Mouse (Mus musculus) heart, embryonic 13.5 days (tissue): ENCODE results near the gene Slc35b1. TPM values are rescaled to one million over a fixed set of nuclear protein-coding genes. Genes with fewer than 3 reads are reported as not detected.
A peak's percentile ranks its signal among the peaks of the same experiment; 100 is the strongest.

Source experiments
- ATAC-seq: fragments of 200-750 bp; cut with Nextera tagmentation; 2 replicates; pipeline ENCODE4 v1.8.0; 2017; ENCODE audit warnings: moderate TSS enrichment; ENCODE audit not compliant: insufficient number of reproducible peaks, low FRiP score, low TSS enrichment; ENCODE audit errors: extremely low read depth
- H3K27ac ChIP-seq: fragments of 300-500 bp; sonication (generic); replicated peaks from 2 replicates; pipeline ENCODE4 v1.5.1; 2015; ENCODE audit warnings: moderate library complexity, mild to moderate bottlenecking, inconsistent platforms
- H3K27me3 ChIP-seq: fragments of 300-500 bp; sonication (generic); replicated peaks from 2 replicates; pipeline ENCODE4 v1.6.1; 2015; ENCODE audit warnings: mild to moderate bottlenecking, inconsistent platforms
- H3K36me3 ChIP-seq: fragments of 300-500 bp; sonication (generic); 2 replicates; pipeline ENCODE4 v1.6.1; 2015; ENCODE audit warnings: mild to moderate bottlenecking, inconsistent platforms
- H3K4me1 ChIP-seq: fragments of 300-500 bp; sonication (generic); 2 replicates; pipeline ENCODE4 v1.6.1; 2015; ENCODE audit warnings: inconsistent platforms
- H3K4me2 ChIP-seq: fragments of 300-500 bp; sonication (generic); 2 replicates; pipeline ENCODE4 v1.6.1; 2015; ENCODE audit warnings: inconsistent platforms, mild to moderate bottlenecking, moderate library complexity
- H3K4me3 ChIP-seq: fragments of 300-500 bp; sonication (generic); 2 replicates; pipeline ENCODE4 v1.5.1; 2015; ENCODE audit warnings: moderate library complexity, mild to moderate bottlenecking, inconsistent platforms
- H3K9ac ChIP-seq: fragments of 300-500 bp; sonication (generic); 2 replicates; pipeline ENCODE4 v1.6.1; 2015; ENCODE audit warnings: inconsistent platforms, mild to moderate bottlenecking, moderate library complexity
- H3K9me3 ChIP-seq: fragments of 300-500 bp; sonication (generic); 2 replicates; pipeline ENCODE4 v1.6.1; 2016; ENCODE audit warnings: inconsistent platforms
- WGBS: fragments of 180-500 bp; shearing (Covaris S2); methylation state at CpG from one replicate; pipeline ENCODE4 v1.1.7; 2015; ENCODE audit warnings: mixed read lengths; 5-methylcytosine and 5-hydroxymethylcytosine counted together
- polyA plus RNA-seq: library from polyadenylated mRNA; unstranded; fragments of >200 nt; fragmentation: Nextera tagmentation; extraction: Ambion mirVana; gene quantifications from 2 replicates; pipeline ENCODE4 v1.2.1, GENCODE M21; 2015

Gene Slc35b1
- polyA plus RNA-seq, 1 experiment from 2014 or later = 77.2 TPM

DNA sequence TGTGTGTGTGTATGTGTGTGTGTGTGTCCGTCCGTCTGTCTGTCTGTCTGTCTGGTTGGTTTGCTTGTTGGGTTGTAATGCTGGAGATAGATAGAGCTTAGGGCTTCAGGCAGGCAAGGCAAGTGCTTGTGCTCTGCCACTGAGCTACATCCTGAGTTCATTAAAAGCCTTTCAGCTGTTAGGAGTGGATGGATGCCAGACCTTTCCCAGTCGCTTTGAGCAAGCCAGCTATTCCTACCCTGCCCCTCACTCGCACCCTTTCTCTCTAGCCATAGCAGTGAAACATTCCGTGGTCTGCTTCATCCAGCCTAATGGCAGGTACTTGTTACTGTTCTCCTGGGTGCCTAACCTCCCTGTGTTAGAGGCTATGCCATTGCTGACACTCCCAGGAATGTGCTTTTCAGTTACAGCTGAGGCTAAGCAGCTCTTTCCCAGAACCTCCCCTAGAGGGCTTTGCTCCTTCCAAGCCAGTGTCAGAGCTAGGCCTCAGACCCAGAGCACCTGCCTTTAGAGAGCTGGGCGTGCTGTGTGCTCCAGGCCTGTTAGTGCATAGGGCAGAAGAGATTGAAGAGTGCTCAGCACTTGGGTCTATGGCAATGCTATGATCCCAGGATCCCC is 18.1 kb upstream of the Slc35b1 start:
- Histone ChIP-seq H3K36me3 (peaks cover 3% of the 10 kb centered on the region; the same call in 1 of the 2 replicates), H3K9me3 (no peaks in the 10 kb centered on the region), H3K4me1 (peaks cover 35% of the 10 kb centered on the region), H3K4me2 (no peak overlapping the region; the same call in 1 of the 2 replicates), H3K9ac (0 out of 2 replicates have a peak overlapping the region, but pooled peaks have one; percentile 5), H3K4me3 (no peak overlapping the region), H3K27ac (peak overlapping the region; percentile 70), H3K27me3 (no peaks in the 10 kb centered on the region)
- 67% methylated on average over 6 of the region's 6 CpGs for WGBS
- no peak for ATAC-seq

DNA sequence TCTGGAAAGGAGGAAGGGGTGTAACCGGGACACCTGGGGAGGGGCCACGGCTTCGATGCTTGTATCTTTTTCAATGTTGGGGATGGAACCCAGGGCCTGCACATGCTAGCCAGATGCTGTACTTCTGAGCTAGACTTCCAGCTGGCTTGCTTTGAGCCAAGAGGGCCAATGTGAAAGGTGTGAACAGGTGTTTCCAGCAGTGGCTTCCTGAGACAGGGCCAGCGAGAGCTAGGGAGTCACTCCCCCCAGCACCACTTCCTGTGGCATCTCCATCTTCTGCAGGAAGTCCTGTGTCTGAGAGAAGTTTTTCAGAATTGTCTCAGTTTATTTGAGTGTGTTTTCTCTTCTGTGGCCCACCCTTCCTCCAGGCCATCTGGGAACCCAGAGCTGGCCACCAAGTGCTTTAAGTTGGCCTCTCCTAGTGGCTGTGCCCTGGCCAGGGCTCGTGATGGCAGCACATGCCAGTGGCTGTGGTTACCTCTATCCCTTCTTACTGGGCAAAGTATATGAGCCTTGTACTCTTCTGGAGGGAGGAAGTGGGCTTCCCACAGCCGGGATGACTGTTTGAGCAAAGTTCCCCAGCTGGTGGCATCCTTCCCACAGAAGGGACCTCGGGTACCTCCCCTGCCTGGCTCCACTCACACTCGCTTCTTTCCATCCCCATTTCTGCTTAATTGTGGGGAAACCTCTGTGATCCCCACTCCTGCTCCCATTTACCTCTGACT is 17.3 kb upstream of the Slc35b1 start:
- Histone ChIP-seq H3K27ac (no peak overlapping the region), H3K36me3 (peaks cover 9% of the 10 kb centered on the region), H3K4me1 (peaks cover 35% of the 10 kb centered on the region), H3K4me3 (no peak overlapping the region), H3K9me3 (no peaks in the 10 kb centered on the region), H3K4me2 (no peak overlapping the region), H3K27me3 (no peaks in the 10 kb centered on the region), H3K9ac (no peak overlapping the region)
- ATAC-seq = no peak
- 75% methylated on average over 8 of the region's 8 CpGs for WGBS

DNA sequence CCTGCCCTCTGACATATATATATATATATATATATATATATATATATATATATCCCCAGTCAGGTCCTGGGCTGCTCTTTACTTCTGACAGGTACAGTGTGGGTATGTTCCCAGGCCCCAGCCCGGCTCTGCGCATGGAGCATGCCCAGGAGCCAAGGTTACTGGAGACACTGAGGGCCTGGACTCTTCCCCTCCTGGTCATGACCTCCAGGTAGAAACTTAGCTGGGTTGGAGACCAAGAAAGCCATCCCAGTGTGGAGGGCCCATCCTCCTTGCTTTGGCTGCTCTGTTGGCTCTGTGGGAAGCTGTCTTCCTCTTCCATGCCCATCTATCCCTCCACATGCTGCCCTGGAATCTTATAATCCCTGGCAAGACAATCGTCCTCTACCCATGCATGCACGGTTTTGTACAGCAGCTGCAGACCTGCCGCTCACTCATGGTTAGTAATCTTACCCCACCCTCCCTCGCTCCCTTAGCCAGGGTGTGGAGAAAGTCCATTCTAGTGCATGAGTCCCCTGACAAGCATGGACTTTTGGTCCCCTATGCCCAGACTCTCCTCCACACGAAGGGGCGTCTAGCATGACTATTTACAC is 16.2 kb upstream of the Slc35b1 start:
- Histone ChIP-seq H3K4me3 (no peak overlapping the region), H3K9me3 (no peaks in the 10 kb centered on the region), H3K27me3 (no peaks in the 10 kb centered on the region), H3K9ac (no peak overlapping the region), H3K27ac (no peak overlapping the region), H3K4me2 (no peak overlapping the region), H3K4me1 (peaks cover 35% of the 10 kb centered on the region), H3K36me3 (peaks cover 19% of the 10 kb centered on the region)
- no peak for ATAC-seq
- WGBS = 91% methylated on average over 8 of the region's 8 CpGs

DNA sequence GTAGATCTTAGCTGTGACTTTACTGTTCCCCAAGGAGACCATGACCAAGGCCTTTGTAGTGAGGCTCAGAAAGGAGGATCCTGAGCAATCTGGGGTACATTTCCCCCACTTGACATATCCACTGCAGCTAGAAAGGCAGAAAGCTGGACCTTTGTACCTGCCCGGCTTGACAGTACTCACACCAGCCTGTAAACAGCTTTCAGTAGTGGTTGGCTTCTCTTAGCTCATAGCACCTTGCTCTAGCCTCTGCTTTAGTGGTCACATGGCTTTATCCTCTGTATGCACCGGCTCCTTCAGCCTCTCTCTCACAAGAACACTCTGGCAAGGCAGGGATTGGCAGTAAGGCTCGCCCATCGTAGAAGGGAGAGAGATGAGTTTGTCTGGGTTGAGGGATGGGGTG is 15.6 kb upstream of the Slc35b1 start:
- no peak for ATAC-seq
- no peaks in the 10 kb centered on the region for H3K9me3 ChIP-seq
- H3K4me3 ChIP-seq = no peak overlapping the region
- H3K27me3 ChIP-seq = no peaks in the 10 kb centered on the region
- no peak overlapping the region for H3K4me2 ChIP-seq
- H3K9ac ChIP-seq = no peak overlapping the region
- WGBS = 88% methylated on average over 4 of the region's 4 CpGs
- H3K27ac ChIP-seq = no peak overlapping the region
- H3K4me1 ChIP-seq = peaks cover 35% of the 10 kb centered on the region
- H3K36me3 ChIP-seq = peaks cover 25% of the 10 kb centered on the region

DNA sequence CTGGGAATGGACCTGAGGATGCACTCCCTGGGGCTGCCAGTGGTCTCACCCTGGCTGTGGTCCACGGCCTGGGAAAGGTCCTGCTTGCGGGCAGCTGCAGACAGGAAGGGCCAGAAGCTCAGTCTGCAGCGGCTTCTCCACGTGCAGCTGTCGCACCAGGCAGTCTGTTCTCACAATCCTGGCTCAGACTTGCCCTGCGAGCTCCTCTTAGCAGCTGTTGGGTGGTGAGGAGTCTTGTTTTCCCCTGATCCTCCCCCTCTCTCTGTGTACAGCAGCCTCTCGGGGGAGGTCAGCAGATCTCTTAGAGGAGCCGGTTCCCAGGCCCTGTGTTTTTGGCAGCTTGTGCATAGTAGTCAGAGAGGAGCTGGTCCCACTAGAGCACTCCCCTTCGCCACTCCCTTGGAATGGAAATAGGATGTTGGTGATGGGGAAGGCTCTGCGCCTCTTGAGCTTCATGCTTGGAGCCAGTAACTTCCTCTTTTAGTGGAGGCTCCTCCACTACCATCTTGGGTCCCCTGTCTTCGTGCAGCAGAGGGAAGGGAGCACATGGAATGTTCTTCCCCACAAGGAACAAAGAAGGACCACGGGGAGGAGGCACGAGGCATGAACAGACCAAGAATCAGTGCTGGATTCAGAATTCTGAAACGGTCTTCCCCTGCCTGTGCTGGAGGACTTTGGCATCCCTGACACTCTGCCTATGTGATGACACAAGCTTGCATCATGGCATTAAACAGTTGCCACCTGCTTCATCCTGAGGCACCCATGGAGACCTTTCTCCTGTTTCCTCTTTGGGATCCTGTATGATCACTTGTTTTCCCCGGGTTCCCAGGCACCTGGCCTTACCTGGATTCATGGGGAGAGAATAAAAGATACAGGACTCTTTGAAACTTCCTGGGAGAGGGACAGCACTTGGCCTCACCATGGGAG is 14.3 kb upstream of the Slc35b1 start:
- no peak for ATAC-seq

DNA sequence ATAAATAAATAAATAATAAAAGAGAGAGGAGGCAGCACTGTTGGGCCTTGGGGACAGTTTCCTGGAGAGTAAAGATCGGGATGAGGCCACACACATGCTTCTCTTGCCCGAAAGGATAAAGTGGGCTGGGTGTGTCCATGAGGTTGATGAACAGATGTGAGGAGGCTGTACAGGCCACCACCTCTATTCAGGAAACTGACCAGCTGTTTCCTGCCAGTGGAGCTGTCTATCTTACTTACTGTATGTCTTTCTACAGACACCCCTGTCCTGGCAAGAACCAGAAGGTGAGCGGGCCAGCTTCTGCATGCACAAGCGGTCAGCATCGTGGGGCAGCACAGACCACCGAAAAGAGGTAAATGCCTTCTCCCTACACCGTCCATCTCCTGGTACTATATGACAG is 13.3 kb upstream of the Slc35b1 start:
- H3K4me2 ChIP-seq = no peak overlapping the region
- H3K4me3 ChIP-seq = no peak overlapping the region
- H3K9me3 ChIP-seq = no peaks in the 10 kb centered on the region
- peaks cover 19% of the 10 kb centered on the region for H3K4me1 ChIP-seq
- H3K9ac ChIP-seq = no peak overlapping the region
- no peak overlapping the region for H3K27ac ChIP-seq
- peaks cover 41% of the 10 kb centered on the region for H3K36me3 ChIP-seq
- no peak for ATAC-seq
- H3K27me3 ChIP-seq = no peaks in the 10 kb centered on the region
- WGBS = 85% methylated on average over 7 of the region's 7 CpGs

More for the DNA sequence above, 14.3 kb upstream of the Slc35b1 start:
- Histone ChIP-seq H3K9me3 (no peaks in the 10 kb centered on the region), H3K4me1 (peaks cover 29% of the 10 kb centered on the region), H3K27me3 (no peaks in the 10 kb centered on the region), H3K9ac (no peak overlapping the region), H3K4me3 (no peak overlapping the region), H3K36me3 (peaks cover 32% of the 10 kb centered on the region), H3K27ac (0 out of 2 replicates have a peak overlapping the region, but pooled peaks have one; percentile 6), H3K4me2 (no peak overlapping the region)
- 67% methylated on average over 15 of the region's 15 CpGs for WGBS

DNA sequence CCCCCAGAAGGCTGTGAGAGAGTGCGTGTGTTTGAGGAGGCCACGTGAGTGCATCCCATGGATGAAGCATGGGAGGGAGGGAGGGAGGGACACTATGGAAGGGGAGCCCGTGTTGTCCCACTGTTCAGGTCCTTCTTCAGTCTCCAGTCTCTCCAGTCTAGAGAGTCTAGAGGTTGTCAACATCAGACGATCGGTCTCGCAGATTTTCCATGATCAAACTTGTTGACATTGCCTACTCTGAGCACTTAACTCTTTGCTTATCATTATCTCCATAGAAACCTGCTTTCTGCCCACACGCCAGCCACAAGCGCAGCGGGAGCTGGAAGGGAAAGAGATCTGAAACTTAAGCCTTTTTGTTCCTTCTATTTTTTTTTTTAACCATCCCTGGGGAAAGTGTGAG is 5.6 kb upstream of the Slc35b1 start:
- peaks cover 48% of the 10 kb centered on the region for H3K36me3 ChIP-seq
- H3K9ac ChIP-seq = 0 out of 2 replicates have a peak overlapping the region, but pooled peaks have one; percentile 4
- H3K27ac ChIP-seq = no peak overlapping the region; the same call in 1 of the 2 replicates
- no peaks in the 10 kb centered on the region for H3K9me3 ChIP-seq
- H3K27me3 ChIP-seq = no peaks in the 10 kb centered on the region
- 39% methylated on average over 9 of the region's 9 CpGs for WGBS
- no peak for ATAC-seq
- peaks cover 24% of the 10 kb centered on the region for H3K4me1 ChIP-seq
- H3K4me2 ChIP-seq = peak overlapping the region; percentile 12; the same call in 1 of the 2 replicates
- H3K4me3 ChIP-seq = no peak overlapping the region

DNA sequence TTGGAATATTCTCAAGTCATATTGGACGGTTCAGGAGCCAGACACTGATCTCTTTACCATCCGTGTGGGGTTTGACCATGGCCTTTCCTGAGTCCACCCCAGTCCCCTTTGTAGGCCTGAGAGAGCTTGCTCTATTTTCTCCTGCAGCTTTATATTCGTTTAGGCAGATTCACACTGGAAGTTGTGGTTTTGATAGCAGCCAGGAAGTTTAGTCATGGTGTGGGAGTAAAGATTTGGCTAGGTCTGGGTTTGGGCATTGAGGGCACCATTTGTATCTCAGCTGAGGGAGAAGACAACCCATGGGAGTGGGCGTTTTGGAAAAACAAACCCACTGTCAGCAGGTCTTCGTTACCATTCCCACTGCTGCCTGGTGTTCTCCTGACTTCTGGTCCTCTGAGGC is 4.9 kb upstream of the Slc35b1 start:
- no peak for ATAC-seq
- Histone ChIP-seq H3K4me3 (no peak overlapping the region), H3K36me3 (peaks cover 46% of the 10 kb centered on the region), H3K4me1 (peaks cover 27% of the 10 kb centered on the region), H3K27me3 (no peaks in the 10 kb centered on the region), H3K27ac (no peak overlapping the region), H3K9ac (no peak overlapping the region), H3K4me2 (no peak overlapping the region), H3K9me3 (no peaks in the 10 kb centered on the region)
- 54% methylated on average over 5 of the region's 5 CpGs for WGBS

DNA sequence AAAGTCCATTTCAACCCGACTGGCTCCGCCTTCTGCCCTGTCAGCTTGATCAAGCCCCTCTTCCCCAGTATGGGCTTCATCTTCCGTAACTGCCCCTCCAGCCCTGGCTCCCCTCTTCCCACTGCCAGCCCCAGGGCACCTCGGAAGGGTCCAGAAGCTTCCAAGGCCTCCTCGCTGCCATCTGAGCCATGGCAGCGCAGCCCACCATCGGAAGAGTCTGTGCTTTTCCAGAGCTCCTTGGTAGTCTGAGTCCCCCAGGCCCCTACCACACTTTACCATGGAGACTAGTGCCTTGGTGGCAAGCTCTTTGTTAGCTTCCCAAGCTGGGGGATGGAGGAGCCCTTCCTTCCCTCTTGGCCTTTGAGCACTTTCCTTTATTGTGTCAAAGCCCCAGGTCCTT is 3.8 kb upstream of the Slc35b1 start:
- no peaks in the 10 kb centered on the region for H3K27me3 ChIP-seq
- H3K27ac ChIP-seq = no peak overlapping the region
- peaks cover 32% of the 10 kb centered on the region for H3K4me1 ChIP-seq
- peaks cover 36% of the 10 kb centered on the region for H3K36me3 ChIP-seq
- no peak overlapping the region for H3K4me3 ChIP-seq
- H3K9me3 ChIP-seq = no peaks in the 10 kb centered on the region
- 89% methylated on average over 7 of the region's 7 CpGs for WGBS
- no peak for ATAC-seq
- no peak overlapping the region for H3K4me2 ChIP-seq
- H3K9ac ChIP-seq = no peak overlapping the region

DNA sequence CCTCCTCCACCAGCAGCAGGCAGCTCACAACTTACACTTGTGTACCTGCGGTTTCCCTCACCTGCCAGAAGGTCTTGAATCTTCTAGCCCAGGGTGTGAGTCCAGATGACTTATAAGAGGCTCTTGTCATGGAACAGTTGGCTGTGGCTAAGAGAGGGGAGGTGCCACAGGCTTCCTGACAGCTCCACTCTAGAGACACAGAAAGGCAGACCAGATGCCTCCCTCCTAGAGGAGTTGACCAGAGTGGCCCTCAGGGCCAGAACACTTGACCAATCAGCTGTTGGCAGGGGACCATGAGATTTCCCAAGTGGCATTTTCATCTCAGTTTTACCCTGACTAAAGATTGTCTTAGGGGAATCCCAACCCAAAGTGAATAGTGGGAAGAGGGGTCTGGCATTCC is 3.3 kb upstream of the Slc35b1 start:
- Histone ChIP-seq H3K27me3 (no peaks in the 10 kb centered on the region), H3K36me3 (peaks cover 32% of the 10 kb centered on the region), H3K27ac (no peak overlapping the region), H3K4me2 (no peak overlapping the region), H3K9ac (no peak overlapping the region), H3K4me1 (peaks cover 36% of the 10 kb centered on the region), H3K9me3 (no peaks in the 10 kb centered on the region), H3K4me3 (no peak overlapping the region)
- 85% methylated on average over 1 of the region's 1 CpGs for WGBS
- no peak for ATAC-seq
